Mouse (Mus musculus) stomach, embryonic 16.5 days (tissue): Measurements from ENCODE around the gene Wdr48. TPM values are rescaled to one million over a fixed set of nuclear protein-coding genes. Genes with fewer than 3 reads are reported as not detected.

Source experiments
- ATAC-seq: fragments of 200-750 bp; cut with Nextera tagmentation; 2 replicates; pipeline ENCODE4 v1.8.0; 2017; ENCODE audit warnings: moderate number of reproducible peaks, moderate TSS enrichment; ENCODE audit not compliant: insufficient read depth, low FRiP score
- H3K27ac ChIP-seq: fragments of 300-500 bp; sonication (generic); 2 replicates; pipeline ENCODE4 v1.5.1; 2014; ENCODE audit warnings: low read length
- H3K27me3 ChIP-seq: fragments of 300-500 bp; sonication (generic); 2 replicates; pipeline ENCODE4 v1.6.1; 2014; ENCODE audit warnings: low read length, control low read depth, mixed read lengths; ENCODE audit not compliant: control insufficient read depth, insufficient read depth
- H3K36me3 ChIP-seq: fragments of 300-500 bp; sonication (generic); 2 replicates; pipeline ENCODE4 v1.6.1; 2014; ENCODE audit warnings: low read length; ENCODE audit not compliant: control insufficient read depth, insufficient read depth
- H3K4me1 ChIP-seq: fragments of 300-500 bp; sonication (generic); 2 replicates; pipeline ENCODE4 v1.6.1; 2014; ENCODE audit warnings: low read length, control low read depth, mixed read lengths; ENCODE audit not compliant: control insufficient read depth, insufficient read depth
- H3K4me2 ChIP-seq: fragments of 300-500 bp; sonication (generic); 2 replicates; pipeline ENCODE4 v1.6.1; 2014; ENCODE audit warnings: low read depth, low read length, mixed read lengths
- H3K4me3 ChIP-seq: fragments of 300-500 bp; sonication (generic); replicated peaks from 2 replicates; pipeline ENCODE4 v1.5.1; 2014; ENCODE audit warnings: mild to moderate bottlenecking, low read length
- H3K9ac ChIP-seq: fragments of 300-500 bp; sonication (generic); 2 replicates; pipeline ENCODE4 v1.6.1; 2014; ENCODE audit warnings: low read length
- H3K9me3 ChIP-seq: fragments of 300-500 bp; sonication (generic); replicated peaks from 2 replicates; pipeline ENCODE4 v1.6.1; 2016; ENCODE audit warnings: low read length, control low read depth; ENCODE audit not compliant: control insufficient read depth
- WGBS: fragments of 180-500 bp; shearing (Covaris S2); extraction: QIAGEN DNeasy Blood & Tissue Kit; methylation state at CpG from one replicate; pipeline ENCODE4 v1.1.7; 2014; 5-methylcytosine and 5-hydroxymethylcytosine counted together
- polyA plus RNA-seq: library from polyadenylated mRNA; unstranded; fragments of >200 nt; fragmentation: Nextera tagmentation; extraction: Ambion mirVana; gene quantifications from 2 replicates; pipeline ENCODE4 v1.2.1, GENCODE M21; 2015

Gene Wdr48
- polyA plus RNA-seq, 1 experiment from 2014 or later: 43.8 TPM

- H3K4me1 ChIP-seq: no peaks in the 10 kb centered on the region
- no peak overlapping the region for H3K27ac ChIP-seq
- H3K4me3 ChIP-seq: no peak overlapping the region
- H3K36me3 ChIP-seq: no peaks in the 10 kb centered on the region
- no peak overlapping the region for H3K4me2 ChIP-seq
- no peak for ATAC-seq
- WGBS: 67% methylated on average over 2 of the region's 2 CpGs
- H3K9ac ChIP-seq: no peak overlapping the region
- no peaks in the 10 kb centered on the region for H3K27me3 ChIP-seq
- no peaks in the 10 kb centered on the region for H3K9me3 ChIP-seq
Measured at GRCm38 (mm10) chr9:119888843-119889246, 5.8 kb upstream of the Wdr48 start.

DNA sequence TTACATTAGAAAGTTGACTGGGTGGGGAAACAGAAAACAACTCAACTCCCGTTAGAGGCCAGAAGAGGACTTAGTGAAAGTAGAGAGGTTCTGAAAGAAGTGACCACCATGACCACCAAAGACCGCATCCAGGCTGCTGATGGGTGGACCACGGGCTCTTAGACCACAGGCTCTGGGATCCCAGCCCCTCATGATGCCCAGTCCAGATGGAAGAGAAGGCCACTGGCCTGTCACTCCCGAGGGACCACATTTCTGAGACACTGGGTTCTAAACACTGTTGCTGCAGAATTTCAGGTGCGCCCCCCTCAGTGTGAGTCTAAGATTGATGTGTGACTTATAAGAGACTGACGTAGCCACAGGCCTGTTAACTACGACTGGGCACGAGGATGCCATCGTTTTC lies 5.2 kb upstream of the Wdr48 start:
- Histone ChIP-seq H3K27me3 (no peaks in the 10 kb centered on the region), H3K9ac (no peak overlapping the region), H3K9me3 (no peaks in the 10 kb centered on the region), H3K4me2 (no peak overlapping the region), H3K27ac (no peak overlapping the region), H3K4me1 (peaks cover 5% of the 10 kb centered on the region), H3K36me3 (no peaks in the 10 kb centered on the region), H3K4me3 (no peak overlapping the region)
- no peak for ATAC-seq
- 84% methylated on average over 9 of the region's 9 CpGs for whole genome bisulfite sequencing

DNA sequence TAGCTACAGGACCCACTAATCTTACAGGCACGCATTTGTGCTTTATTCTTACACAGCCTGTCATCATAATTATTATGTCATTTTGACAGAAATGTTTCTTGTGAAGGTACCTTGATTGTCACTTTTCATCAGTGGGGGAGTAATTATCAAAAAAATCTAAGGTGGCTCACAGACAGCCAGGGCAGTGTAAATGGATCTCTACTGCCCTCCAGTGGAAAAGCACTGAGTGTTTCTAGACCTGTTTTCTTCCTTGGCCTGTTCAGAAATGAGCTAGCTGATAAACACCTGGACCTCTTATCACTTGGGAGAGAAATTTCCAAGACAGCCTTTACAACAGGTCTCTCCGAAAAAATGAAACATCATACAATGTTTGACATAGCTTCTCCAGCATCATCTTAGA lies 4.0 kb upstream of the Wdr48 start:
- Histone ChIP-seq H3K4me3 (no peak overlapping the region), H3K4me1 (peaks cover 8% of the 10 kb centered on the region), H3K36me3 (no peaks in the 10 kb centered on the region), H3K9me3 (no peaks in the 10 kb centered on the region), H3K9ac (no peak overlapping the region), H3K27ac (no peak overlapping the region), H3K27me3 (no peaks in the 10 kb centered on the region), H3K4me2 (no peak overlapping the region)
- WGBS: 43% methylated on average over 2 of the region's 2 CpGs
- ATAC-seq: no peak

DNA sequence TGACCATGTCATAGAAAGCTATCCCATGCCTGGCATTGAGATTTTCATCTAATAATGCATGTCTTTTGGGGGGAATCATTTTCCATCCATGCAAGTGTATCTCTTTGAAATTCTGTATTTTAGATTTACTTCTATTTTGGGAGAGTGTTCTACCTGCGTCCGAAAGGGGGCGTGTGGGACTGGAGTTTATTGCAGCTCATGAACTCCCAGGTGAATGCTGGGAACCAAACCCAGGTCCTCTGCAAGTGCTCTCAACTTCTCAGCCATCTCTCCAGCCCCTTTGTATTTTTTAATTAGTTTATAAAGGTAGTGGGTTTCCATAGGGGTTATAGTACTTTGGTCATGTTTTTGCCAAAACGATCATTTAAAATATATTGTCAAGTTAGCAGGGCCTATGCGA lies 797 bp upstream of the Wdr48 start:
- peaks cover 14% of the 10 kb centered on the region for H3K4me1 ChIP-seq
- H3K9me3 ChIP-seq: no peaks in the 10 kb centered on the region
- no peak overlapping the region for H3K9ac ChIP-seq
- no peak for ATAC-seq
- H3K36me3 ChIP-seq: no peaks in the 10 kb centered on the region
- no peak overlapping the region for H3K27ac ChIP-seq
- H3K4me2 ChIP-seq: peak overlapping the region; percentile 78; the same call in 1 of the 2 replicates
- 87% methylated on average over 5 of the region's 5 CpGs for WGBS
- no peak overlapping the region for H3K4me3 ChIP-seq
- H3K27me3 ChIP-seq: no peaks in the 10 kb centered on the region

GRCm38 (mm10) chr9:119895040-119895721 lies 503 bp downstream of the Wdr48 start:
- H3K36me3 ChIP-seq: 0 out of 2 replicates have a peak, but pooled peaks cover 2% of the 10 kb centered on the region
- ATAC-seq: peak; percentile 75
- peak overlapping the region; percentile 79 for H3K27ac ChIP-seq
- H3K9ac ChIP-seq: peak overlapping the region; percentile 90
- no peaks in the 10 kb centered on the region for H3K9me3 ChIP-seq
- under 1% methylated on average over 40 of the region's 71 CpGs for WGBS
- H3K4me3 ChIP-seq: peak overlapping the region; percentile 87
- no peaks in the 10 kb centered on the region for H3K27me3 ChIP-seq
- peak overlapping the region; percentile 85 for H3K4me2 ChIP-seq
- H3K4me1 ChIP-seq: peaks cover 14% of the 10 kb centered on the region

- H3K36me3 ChIP-seq: 0 out of 2 replicates have a peak, but pooled peaks cover 4% of the 10 kb centered on the region
- H3K4me1 ChIP-seq: peaks cover 9% of the 10 kb centered on the region
- 91% methylated on average over 2 of the region's 2 CpGs for WGBS
- H3K4me2 ChIP-seq: no peak overlapping the region
- H3K27ac ChIP-seq: no peak overlapping the region
- H3K27me3 ChIP-seq: no peaks in the 10 kb centered on the region
- H3K9me3 ChIP-seq: no peaks in the 10 kb centered on the region
- ATAC-seq: no peak
- H3K9ac ChIP-seq: no peak overlapping the region
- no peak overlapping the region for H3K4me3 ChIP-seq
Measured at GRCm38 (mm10) chr9:119899446-119899845, 4.8 kb downstream of the Wdr48 start.

- WGBS: 85% methylated on average over 12 of the region's 12 CpGs
- Histone ChIP-seq H3K27ac (no peak overlapping the region), H3K4me3 (no peak overlapping the region), H3K36me3 (peaks cover 20% of the 10 kb centered on the region), H3K4me1 (no peaks in the 10 kb centered on the region), H3K4me2 (no peak overlapping the region), H3K27me3 (no peaks in the 10 kb centered on the region), H3K9me3 (no peaks in the 10 kb centered on the region), H3K9ac (no peak overlapping the region)
- no peak for ATAC-seq
Measured at GRCm38 (mm10) chr9:119902410-119903151, 7.9 kb downstream of the Wdr48 start.

DNA sequence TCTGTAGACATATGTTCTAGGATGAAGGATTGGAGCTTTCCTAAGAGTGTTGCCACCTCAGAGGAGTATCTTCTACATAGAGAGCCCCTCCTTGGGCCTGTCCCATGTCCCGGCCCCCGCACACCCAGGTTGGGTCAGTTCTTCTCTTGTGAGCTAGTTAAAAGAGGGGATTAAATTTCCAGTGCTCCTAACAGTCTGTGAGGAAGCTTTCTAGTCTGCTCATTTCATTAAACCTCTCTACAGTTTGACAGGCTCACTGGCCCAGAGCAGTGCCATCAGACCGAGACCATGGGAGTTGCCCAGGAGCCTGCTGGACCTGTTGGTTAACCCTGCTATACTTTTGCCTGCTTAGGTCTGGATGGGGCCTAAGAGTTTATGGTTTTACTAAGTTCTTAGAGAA lies 14.0 kb downstream of the Wdr48 start:
- Histone ChIP-seq H3K9me3 (no peaks in the 10 kb centered on the region), H3K4me3 (no peak overlapping the region), H3K27ac (no peak overlapping the region), H3K4me2 (no peak overlapping the region), H3K9ac (no peak overlapping the region), H3K4me1 (no peaks in the 10 kb centered on the region), H3K27me3 (no peaks in the 10 kb centered on the region), H3K36me3 (peaks cover 39% of the 10 kb centered on the region)
- 90% methylated on average over 3 of the region's 3 CpGs for WGBS
- no peak for ATAC-seq

DNA sequence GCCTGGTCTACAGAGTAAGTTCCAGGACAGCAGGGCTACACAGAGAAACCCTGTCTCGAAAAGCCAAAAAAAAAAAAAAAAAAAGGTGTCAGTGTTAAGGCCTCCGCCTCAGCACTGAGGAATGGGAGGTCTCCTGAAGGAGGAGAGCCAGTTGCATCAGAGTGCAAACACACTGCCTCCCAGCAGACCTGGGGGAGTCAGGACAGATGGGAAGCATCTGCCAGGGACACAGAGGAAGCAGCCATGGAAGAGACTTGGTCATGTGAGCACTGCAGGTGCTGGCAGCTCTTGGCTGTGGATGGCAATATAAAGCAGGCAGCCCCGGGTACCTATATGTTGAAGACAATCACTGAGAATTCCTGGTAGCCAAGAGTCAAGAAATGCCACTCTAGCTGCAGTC lies 15.3 kb downstream of the Wdr48 start:
- no peak for ATAC-seq
- H3K4me3 ChIP-seq: no peak overlapping the region
- WGBS: 91% methylated on average over 3 of the region's 3 CpGs
- peaks cover 40% of the 10 kb centered on the region for H3K36me3 ChIP-seq
- no peak overlapping the region for H3K4me2 ChIP-seq
- no peaks in the 10 kb centered on the region for H3K9me3 ChIP-seq
- no peak overlapping the region for H3K9ac ChIP-seq
- no peak overlapping the region for H3K27ac ChIP-seq
- H3K27me3 ChIP-seq: no peaks in the 10 kb centered on the region
- H3K4me1 ChIP-seq: no peaks in the 10 kb centered on the region
